Mouse (Mus musculus) intestine, embryonic 15.5 days (tissue): ENCODE data around the gene Tmem262. TPM values are rescaled to one million over a fixed set of nuclear protein-coding genes. Genes with fewer than 3 reads are reported as not detected.

Experiments used
- ATAC-seq: fragments of 200-750 bp; cut with Nextera tagmentation; 2 replicates; pipeline ENCODE4 v1.8.0; 2017; ENCODE audit warnings: moderate TSS enrichment, moderate library complexity
- H3K27ac ChIP-seq: fragments of 300-500 bp; sonication (generic); 2 replicates; pipeline ENCODE4 v1.5.1; 2015; ENCODE audit warnings: mild to moderate bottlenecking, inconsistent platforms
- H3K27me3 ChIP-seq: fragments of 300-500 bp; sonication (generic); replicated peaks from 2 replicates; pipeline ENCODE4 v1.6.1; 2015; ENCODE audit warnings: inconsistent platforms
- H3K36me3 ChIP-seq: fragments of 300-500 bp; sonication (generic); 2 replicates; pipeline ENCODE4 v1.6.1; 2015; ENCODE audit warnings: inconsistent platforms
- H3K4me1 ChIP-seq: fragments of 300-500 bp; sonication (generic); replicated peaks from 2 replicates; pipeline ENCODE4 v1.6.1; 2015; ENCODE audit warnings: inconsistent platforms
- H3K4me2 ChIP-seq: fragments of 300-500 bp; sonication (generic); replicated peaks from 2 replicates; pipeline ENCODE4 v1.6.1; 2015; ENCODE audit warnings: mild to moderate bottlenecking, inconsistent platforms
- H3K4me3 ChIP-seq: fragments of 300-500 bp; sonication (generic); replicated peaks from 2 replicates; pipeline ENCODE4 v1.5.1; 2015; ENCODE audit warnings: inconsistent platforms
- H3K9ac ChIP-seq: fragments of 300-500 bp; sonication (generic); 2 replicates; pipeline ENCODE4 v1.6.1; 2015; ENCODE audit warnings: inconsistent platforms
- H3K9me3 ChIP-seq: fragments of 300-500 bp; sonication (generic); 2 replicates; pipeline ENCODE4 v1.6.1; 2016; ENCODE audit warnings: inconsistent platforms
- WGBS: fragments of 180-500 bp; shearing (Covaris S2); methylation state at CpG from one replicate; pipeline ENCODE4 v1.1.7; 2015; 5-methylcytosine and 5-hydroxymethylcytosine counted together
- polyA plus RNA-seq: library from polyadenylated mRNA; unstranded; fragments of >200 nt; fragmentation: Nextera tagmentation; extraction: Ambion mirVana; gene quantifications from 2 replicates; pipeline ENCODE4 v1.2.1, GENCODE M21; 2015

The Tmem262 gene
- polyA plus RNA-seq, 1 experiment from 2014 or later: not detected

DNA sequence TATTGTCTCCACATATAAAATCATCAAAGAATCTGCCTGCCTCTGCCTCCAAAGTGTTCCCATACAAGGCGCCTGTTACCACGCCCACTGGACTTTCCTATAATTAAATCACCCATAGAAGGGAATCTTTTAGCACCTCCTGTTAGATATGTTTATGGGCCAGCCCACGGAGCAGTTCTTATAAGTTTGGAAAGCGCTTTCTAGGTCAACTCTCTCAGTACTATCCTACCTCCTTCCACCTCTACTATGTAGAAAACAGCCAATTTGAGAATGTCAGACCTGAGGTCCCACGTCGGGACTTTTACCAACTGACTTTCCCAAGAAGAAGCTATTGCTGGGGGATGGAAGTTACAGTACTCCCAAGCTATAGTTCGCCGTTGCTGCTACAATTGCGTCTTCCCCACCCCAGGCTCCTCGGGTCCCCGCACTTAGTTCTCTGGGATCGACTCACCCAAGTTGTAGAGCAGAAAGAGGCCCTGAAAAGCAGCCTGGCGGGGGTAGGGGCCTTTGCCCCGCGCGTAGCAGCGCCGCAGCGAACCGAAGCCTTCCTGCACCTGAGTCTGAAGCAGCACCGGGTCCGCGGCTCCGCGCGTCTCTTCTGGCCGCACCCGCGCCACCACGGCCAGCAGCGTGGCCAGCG is 37.6 kb downstream of the Tmem262 start:
- H3K27me3 ChIP-seq: no peaks in the 10 kb centered on the region
- H3K36me3 ChIP-seq: peaks cover 22% of the 10 kb centered on the region
- no peak for ATAC-seq
- peak overlapping the region; percentile 87 for H3K9ac ChIP-seq
- peak overlapping the region; percentile 99 for H3K27ac ChIP-seq
- no peaks in the 10 kb centered on the region for H3K9me3 ChIP-seq
- WGBS: 5% methylated on average over 32 of the region's 32 CpGs
- H3K4me3 ChIP-seq: peak overlapping the region; percentile 94
- peaks cover 34% of the 10 kb centered on the region for H3K4me1 ChIP-seq
- peak overlapping the region; percentile 88 for H3K4me2 ChIP-seq

DNA sequence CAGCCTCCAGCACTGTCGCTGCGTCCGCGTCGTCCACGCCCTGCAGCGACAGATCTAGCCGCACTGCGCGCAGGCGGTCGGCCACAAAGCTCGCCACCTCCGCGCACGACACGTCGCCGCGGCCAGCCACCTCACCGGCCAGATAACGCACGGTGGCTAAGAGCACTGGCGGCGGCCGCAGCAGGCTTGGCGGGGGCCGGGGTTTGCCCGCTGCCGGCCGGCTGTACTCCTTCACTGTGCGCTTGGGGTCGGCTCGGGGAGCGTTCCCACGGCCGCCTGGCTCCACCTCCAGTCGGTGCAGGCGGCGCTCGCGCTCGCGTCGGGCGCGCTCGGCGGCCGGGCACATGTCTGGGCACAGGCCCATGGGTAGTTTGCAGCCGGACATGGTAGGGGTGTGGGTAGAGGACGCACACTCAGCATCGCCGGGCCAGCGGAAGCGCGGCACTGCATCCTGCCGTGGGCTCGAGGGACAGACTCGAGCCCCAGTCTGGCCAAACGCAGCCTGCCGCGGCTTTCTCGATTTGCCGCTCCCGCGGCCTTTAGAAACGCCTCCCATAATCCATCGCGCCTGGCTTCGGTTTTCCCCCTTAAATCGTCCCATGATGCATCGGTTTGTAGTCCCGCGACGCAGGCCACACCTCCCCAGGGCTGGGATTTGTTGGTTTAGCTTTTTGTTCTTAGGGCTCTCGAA is 38.3 kb downstream of the Tmem262 start, which contains the start of gene Sac3d1:
Sac3d1 (minus strand) TSS at position 665 of the 691 bp plus-strand sequence.
- WGBS: under 1% methylated on average over 77 of the region's 77 CpGs
- peak within 1 kb of the TSS; percentile 99 for H3K27ac ChIP-seq
- no peaks in the 10 kb centered on the region for H3K9me3 ChIP-seq
- H3K36me3 ChIP-seq: peaks cover 22% of the 10 kb centered on the region
- peak within 1 kb of the TSS; percentile 87 for H3K9ac ChIP-seq
- H3K4me1 ChIP-seq: peaks cover 34% of the 10 kb centered on the region
- peak within 1 kb of the TSS; percentile 88 for H3K4me2 ChIP-seq
- H3K27me3 ChIP-seq: no peaks in the 10 kb centered on the region
- H3K4me3 ChIP-seq: peak within 1 kb of the TSS; percentile 94
- peak; percentile 88 for ATAC-seq

DNA sequence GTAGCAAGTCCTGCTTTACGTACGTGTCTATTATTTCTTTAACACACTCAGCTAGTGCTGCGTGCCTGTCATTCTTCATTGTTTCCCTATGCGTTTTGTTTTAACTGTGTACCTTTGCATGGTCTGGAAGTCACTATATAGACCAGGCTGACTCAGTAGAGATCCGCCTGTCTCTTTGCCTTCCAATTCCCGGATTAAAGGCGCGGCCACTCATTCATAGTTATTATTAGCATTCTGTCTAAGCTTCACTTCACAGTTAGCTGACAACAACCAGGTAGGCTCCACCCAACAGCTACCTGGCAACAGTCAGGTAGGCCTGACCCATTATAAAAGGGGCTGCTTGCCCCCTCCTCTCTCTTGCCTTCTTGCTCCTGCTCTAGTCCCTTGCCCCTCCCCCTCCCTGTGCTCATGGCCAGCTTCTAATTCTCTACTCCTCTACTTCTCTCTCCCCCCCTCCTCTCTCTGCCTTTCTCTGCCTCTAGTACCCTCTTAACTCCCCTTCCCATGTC is 38.9 kb downstream of the Tmem262 start:
- Histone ChIP-seq H3K4me3 (peak overlapping the region; percentile 94), H3K9me3 (no peaks in the 10 kb centered on the region), H3K4me2 (peak overlapping the region; percentile 88), H3K27ac (peak overlapping the region; percentile 99), H3K36me3 (peaks cover 22% of the 10 kb centered on the region), H3K9ac (peak overlapping the region; percentile 5), H3K27me3 (no peaks in the 10 kb centered on the region), H3K4me1 (peaks cover 38% of the 10 kb centered on the region)
- peak; percentile 21 for ATAC-seq
- under 1% methylated on average over 8 of the region's 8 CpGs for WGBS

DNA sequence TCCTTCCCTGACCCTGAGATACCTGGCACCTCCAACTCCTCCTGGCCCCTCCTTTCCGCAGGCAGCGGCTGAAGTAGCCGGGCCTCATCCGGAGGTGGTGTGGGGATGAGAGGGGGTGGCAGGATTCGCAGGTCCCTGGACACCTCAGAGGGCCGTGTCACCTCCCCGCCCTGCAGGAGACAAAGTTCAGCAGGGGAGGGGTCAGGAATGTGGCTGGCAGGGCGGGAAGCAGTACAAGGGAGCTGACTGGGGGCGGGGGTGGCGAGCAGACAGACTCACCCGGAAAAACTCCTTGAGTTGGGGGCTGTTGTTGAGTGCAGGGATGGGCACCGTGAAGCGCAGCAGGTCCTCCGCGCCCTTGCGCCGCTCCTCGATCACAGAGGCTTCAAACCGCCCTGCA is 41.9 kb downstream of the Tmem262 start:
- ATAC-seq: peak; percentile 26
- WGBS: 29% methylated on average over 19 of the region's 19 CpGs

DNA sequence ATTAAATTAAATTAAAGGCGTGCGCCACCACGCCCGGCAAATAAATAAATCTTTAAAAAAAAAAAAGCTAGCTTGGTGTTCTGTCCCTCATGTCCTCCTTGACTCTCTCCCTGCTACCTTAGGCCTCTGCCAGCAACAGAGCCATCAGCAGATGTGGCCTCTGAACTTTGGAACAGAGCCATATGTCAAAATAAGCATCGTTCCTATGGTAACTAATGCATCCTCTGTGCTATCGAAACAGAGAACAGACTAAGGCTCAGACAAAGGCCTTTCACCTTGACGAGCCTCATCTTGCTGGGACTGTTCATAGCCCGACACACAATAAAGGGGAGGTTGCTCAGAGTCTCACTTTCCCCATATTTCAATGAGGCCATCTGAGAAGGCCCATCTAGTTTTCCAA is 43.5 kb downstream of the Tmem262 start:
- no peak overlapping the region for H3K4me3 ChIP-seq
- H3K9ac ChIP-seq: no peak overlapping the region
- H3K27ac ChIP-seq: no peak overlapping the region
- no peaks in the 10 kb centered on the region for H3K27me3 ChIP-seq
- ATAC-seq: no peak
- peaks cover 22% of the 10 kb centered on the region for H3K4me1 ChIP-seq
- WGBS: 59% methylated on average over 8 of the region's 8 CpGs
- H3K4me2 ChIP-seq: no peak overlapping the region
- 0 out of 2 replicates have a peak, but pooled peaks cover 3% of the 10 kb centered on the region for H3K36me3 ChIP-seq
- no peaks in the 10 kb centered on the region for H3K9me3 ChIP-seq

More for the DNA sequence above, 41.9 kb downstream of the Tmem262 start:
- Histone ChIP-seq H3K4me3 (peak overlapping the region; percentile 10; the same call in 1 of the 2 replicates), H3K36me3 (0 out of 2 replicates have a peak, but pooled peaks cover 3% of the 10 kb centered on the region), H3K9me3 (no peaks in the 10 kb centered on the region), H3K9ac (peak overlapping the region; percentile 30; the same call in 1 of the 2 replicates), H3K4me2 (peak overlapping the region; percentile 49), H3K4me1 (peaks cover 32% of the 10 kb centered on the region), H3K27me3 (no peaks in the 10 kb centered on the region), H3K27ac (peak overlapping the region; percentile 41)

DNA sequence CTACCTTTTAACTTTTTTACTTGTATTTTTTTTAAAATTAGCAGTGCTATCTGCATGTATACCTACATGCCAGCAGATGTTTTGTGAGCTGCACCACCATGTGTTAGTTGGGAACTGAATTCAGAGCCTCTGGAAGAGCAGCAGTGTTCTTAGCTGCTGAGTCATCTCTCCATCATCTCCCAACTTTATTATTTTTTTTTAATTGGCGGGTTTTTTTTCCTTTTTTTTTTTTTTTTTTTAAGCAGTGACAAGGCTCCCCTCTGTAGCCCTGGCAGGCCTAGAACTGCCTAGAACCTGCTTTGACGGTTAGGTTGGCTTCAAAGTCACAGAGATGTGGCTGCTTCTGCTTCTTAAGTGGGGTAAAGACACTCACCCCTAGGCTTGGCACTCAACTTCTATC is 45.1 kb downstream of the Tmem262 start:
- WGBS: 73% methylated on average over 2 of the region's 2 CpGs
- no peak overlapping the region for H3K4me3 ChIP-seq
- H3K4me2 ChIP-seq: no peak overlapping the region
- H3K9ac ChIP-seq: no peak overlapping the region
- H3K27me3 ChIP-seq: no peaks in the 10 kb centered on the region
- no peak overlapping the region for H3K27ac ChIP-seq
- 0 out of 2 replicates have a peak, but pooled peaks cover 3% of the 10 kb centered on the region for H3K36me3 ChIP-seq
- peaks cover 18% of the 10 kb centered on the region for H3K4me1 ChIP-seq
- no peak for ATAC-seq
- H3K9me3 ChIP-seq: no peaks in the 10 kb centered on the region

DNA sequence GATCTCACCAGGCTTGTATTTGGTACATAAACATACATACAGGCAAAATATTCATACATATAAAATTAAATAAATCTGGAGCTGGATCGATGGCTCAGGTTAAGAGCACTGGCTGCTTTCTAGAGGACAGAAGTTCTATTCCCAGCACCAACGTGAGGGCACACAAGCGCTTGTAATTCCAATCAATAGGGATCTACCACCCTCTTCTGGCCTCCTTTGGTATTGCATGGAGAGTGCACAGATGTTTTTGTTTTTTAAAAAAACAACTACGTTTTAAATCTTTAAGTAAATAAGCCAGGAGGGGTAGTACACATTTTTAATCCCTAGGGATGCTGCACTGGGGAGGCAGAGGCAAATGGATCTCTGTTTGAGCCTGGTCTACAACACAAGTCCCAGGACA is 46.5 kb downstream of the Tmem262 start:
- Histone ChIP-seq H3K9ac (no peak overlapping the region), H3K27ac (no peak overlapping the region), H3K9me3 (no peaks in the 10 kb centered on the region), H3K4me3 (no peak overlapping the region), H3K36me3 (no peaks in the 10 kb centered on the region), H3K4me2 (no peak overlapping the region), H3K4me1 (peaks cover 10% of the 10 kb centered on the region; the same call in 1 of the 2 replicates), H3K27me3 (no peaks in the 10 kb centered on the region)
- 30% methylated on average over 4 of the region's 4 CpGs for WGBS
- ATAC-seq: no peak

DNA sequence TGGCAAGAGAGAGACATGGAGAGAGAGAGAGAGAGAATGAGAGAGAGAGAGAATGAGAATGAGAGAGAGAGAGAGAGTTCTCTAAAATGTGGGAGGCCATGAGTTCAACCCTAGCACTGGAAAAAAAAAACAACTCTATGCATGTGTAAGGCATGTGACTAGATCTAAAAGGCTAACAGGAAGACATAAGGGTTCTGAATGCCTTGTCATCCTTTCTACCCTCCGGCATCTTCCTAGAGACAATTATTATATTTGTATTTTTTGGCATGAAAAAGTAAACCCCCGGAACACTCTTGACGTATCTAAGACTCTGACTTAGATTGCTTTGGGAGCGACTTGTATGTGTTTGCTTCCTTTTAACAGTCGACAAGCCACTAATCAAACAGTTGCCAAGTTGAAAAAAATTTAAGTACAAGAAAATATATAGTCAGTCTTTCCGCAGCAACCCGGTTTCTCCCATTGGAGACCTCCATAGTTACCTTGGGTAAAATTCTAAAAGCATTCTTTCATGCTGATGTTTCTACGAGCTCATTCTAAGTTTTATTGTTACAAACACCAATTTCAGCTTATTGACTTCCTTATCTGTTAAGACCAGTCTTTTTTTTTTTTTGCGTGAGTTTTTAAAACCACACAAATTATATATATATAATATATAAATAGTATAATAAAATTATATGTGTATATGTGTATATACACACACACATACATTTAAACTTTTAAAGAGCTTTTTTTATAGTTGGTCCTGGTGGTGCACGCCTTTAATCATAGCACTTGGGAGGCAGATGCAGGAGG is 47.2 kb downstream of the Tmem262 start:
- WGBS: 65% methylated on average over 10 of the region's 10 CpGs
- H3K27me3 ChIP-seq: no peaks in the 10 kb centered on the region
- H3K9me3 ChIP-seq: no peaks in the 10 kb centered on the region
- no peaks in the 10 kb centered on the region for H3K36me3 ChIP-seq
- peak overlapping the region; percentile 93; the same call in 1 of the 2 replicates for H3K27ac ChIP-seq
- peaks cover 4% of the 10 kb centered on the region; the same call in 1 of the 2 replicates for H3K4me1 ChIP-seq
- no peak for ATAC-seq
- H3K9ac ChIP-seq: 0 out of 2 replicates have a peak overlapping the region, but pooled peaks have one; percentile 68
- H3K4me2 ChIP-seq: peak overlapping the region; percentile 72
- H3K4me3 ChIP-seq: peak overlapping the region; percentile 53

DNA sequence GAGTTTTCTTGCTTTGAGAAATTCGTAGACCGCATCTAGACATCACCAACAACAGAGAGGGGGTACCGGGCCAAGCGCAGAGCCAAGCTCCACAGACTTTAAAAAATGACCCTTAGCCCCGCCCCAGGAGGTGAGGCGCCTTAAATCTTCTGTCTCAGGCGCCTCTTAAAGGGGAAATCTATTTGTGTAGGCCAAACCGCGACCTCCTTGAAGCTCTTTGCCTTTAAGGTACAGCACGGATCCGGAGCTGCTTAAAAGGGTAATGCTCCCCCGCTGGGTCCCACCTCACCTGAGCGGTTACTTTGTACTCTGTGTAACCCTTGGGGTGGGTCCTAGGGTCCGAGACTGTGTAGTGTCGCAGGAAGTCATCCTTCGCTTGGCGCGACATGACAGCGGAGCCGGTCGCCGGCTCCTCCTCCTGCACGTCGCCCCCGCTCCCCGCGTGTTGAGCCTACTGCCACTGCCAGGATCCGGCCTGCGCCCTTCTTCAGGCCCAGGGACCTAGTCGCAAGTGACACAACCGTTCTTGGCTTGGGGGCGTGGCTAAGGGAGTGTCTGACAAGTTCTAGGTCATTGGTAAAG is 48.0 kb downstream of the Tmem262 start, which contains the start of gene Snx15:
Snx15 (minus strand) TSS at position 545 of the 582 bp plus-strand sequence.
- no peaks in the 10 kb centered on the region for H3K27me3 ChIP-seq

More for the DNA sequence above, 48.0 kb downstream of the Tmem262 start, which contains the start of gene Snx15:
- Histone ChIP-seq H3K27ac (peak within 1 kb of the TSS; percentile 93), H3K9ac (peak within 1 kb of the TSS; percentile 68), H3K4me2 (peak within 1 kb of the TSS; percentile 72), H3K4me3 (peak within 1 kb of the TSS; percentile 53), H3K36me3 (no peaks in the 10 kb centered on the region), H3K9me3 (no peaks in the 10 kb centered on the region), H3K4me1 (0 out of 2 replicates have a peak, but pooled peaks cover 4% of the 10 kb centered on the region)
- under 1% methylated on average over 32 of the region's 32 CpGs for WGBS
- ATAC-seq: peak; percentile 96
